Mouse (Mus musculus): ENCODE data around the gene Reln.

Reln gene

GRCm38 (mm10) chr5:21912835-21913530 lies 431.5 kb downstream of the Reln start:
- Histone ChIP-seq H3K4me3 (replicated peaks; ENCODE audit: low read length) (no peak overlapping the region), H3K4me1 (replicated peaks; ENCODE audit: low read depth, low read length) (peaks cover 25% of the 10 kb centered on the region), H3K36me3 (ENCODE audit: insufficient read depth, low read length) (no peaks in the 10 kb centered on the region), H3K27me3 (ENCODE audit: insufficient read depth, low read length) (no peaks in the 10 kb centered on the region), H3K9me3 (ENCODE audit: low read length) (no peaks in the 10 kb centered on the region)
- no peak for TF ChIP-seq NANOG (IDR thresholded peaks at IDR 0.05; ENCODE audit: borderline replicate concordance, low read length)
- no peak for TF ChIP-seq POU5F1 (IDR thresholded peaks at IDR 0.05; ENCODE audit: borderline replicate concordance, low read length)
- no peak for TF ChIP-seq CTCF (conservative IDR thresholded peaks at IDR 0.05; ENCODE audit: low read length)

GRCm38 (mm10) chr5:21910726-21911125 lies 433.8 kb downstream of the Reln start:
- no peak overlapping the region for H3K4me3 ChIP-seq (replicated peaks; ENCODE audit: low read length)
- peaks cover 25% of the 10 kb centered on the region for H3K4me1 ChIP-seq (replicated peaks; ENCODE audit: low read depth, low read length)
- no peaks in the 10 kb centered on the region for H3K27me3 ChIP-seq (ENCODE audit: insufficient read depth, low read length)
- no peak for TF ChIP-seq NANOG (IDR thresholded peaks at IDR 0.05; ENCODE audit: borderline replicate concordance, low read length)
- TF ChIP-seq CTCF (conservative IDR thresholded peaks at IDR 0.05; ENCODE audit: low read length): no peak
- TF ChIP-seq POU5F1 (IDR thresholded peaks at IDR 0.05; ENCODE audit: borderline replicate concordance, low read length): no peak
- no peaks in the 10 kb centered on the region for H3K9me3 ChIP-seq (ENCODE audit: low read length)
- H3K36me3 ChIP-seq (ENCODE audit: insufficient read depth, low read length): no peaks in the 10 kb centered on the region

GRCm38 (mm10) chr5:21909713-21910112 lies 434.8 kb downstream of the Reln start:
- H3K9me3 ChIP-seq (ENCODE audit: low read length): no peaks in the 10 kb centered on the region
- H3K36me3 ChIP-seq (ENCODE audit: insufficient read depth, low read length): no peaks in the 10 kb centered on the region
- peaks cover 20% of the 10 kb centered on the region for H3K4me1 ChIP-seq (replicated peaks; ENCODE audit: low read depth, low read length)
- no peak overlapping the region for H3K4me3 ChIP-seq (replicated peaks; ENCODE audit: low read length)
- TF ChIP-seq CTCF (conservative IDR thresholded peaks at IDR 0.05; ENCODE audit: low read length) (no peak), NANOG (IDR thresholded peaks at IDR 0.05; ENCODE audit: borderline replicate concordance, low read length) (no peak), POU5F1 (IDR thresholded peaks at IDR 0.05; ENCODE audit: borderline replicate concordance, low read length) (no peak)
- no peaks in the 10 kb centered on the region for H3K27me3 ChIP-seq (ENCODE audit: insufficient read depth, low read length)

DNA sequence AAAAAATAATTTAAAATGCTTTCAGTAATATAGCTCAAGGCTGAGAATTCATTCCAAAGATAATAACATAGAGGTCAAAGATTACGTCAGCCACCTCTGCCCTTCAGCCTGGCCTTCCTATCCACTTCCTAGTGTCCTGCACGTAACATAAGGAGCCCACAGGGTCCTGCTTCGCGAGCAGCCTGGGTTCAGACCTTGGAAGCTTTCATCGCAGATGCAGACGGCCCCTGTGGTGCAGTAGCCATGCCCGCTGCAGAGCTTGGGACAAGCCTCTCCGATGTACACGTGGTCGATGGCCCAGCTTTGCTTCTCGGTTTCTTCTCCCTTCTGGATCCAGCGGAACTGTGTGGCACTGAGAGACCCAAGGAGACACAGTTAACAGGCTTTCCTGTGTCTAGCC lies 443.1 kb downstream of the Reln start:
- no peaks in the 10 kb centered on the region for H3K9me3 ChIP-seq (ENCODE audit: low read length)
- H3K4me1 ChIP-seq (replicated peaks; ENCODE audit: low read depth, low read length): peaks cover 14% of the 10 kb centered on the region
- TF ChIP-seq NANOG (IDR thresholded peaks at IDR 0.05; ENCODE audit: borderline replicate concordance, low read length): no peak
- TF ChIP-seq CTCF (conservative IDR thresholded peaks at IDR 0.05; ENCODE audit: low read length): no peak
- no peak for TF ChIP-seq POU5F1 (IDR thresholded peaks at IDR 0.05; ENCODE audit: borderline replicate concordance, low read length)
- H3K36me3 ChIP-seq (ENCODE audit: insufficient read depth, low read length): no peaks in the 10 kb centered on the region
- no peak overlapping the region for H3K4me3 ChIP-seq (replicated peaks; ENCODE audit: low read length)
- no peaks in the 10 kb centered on the region for H3K27me3 ChIP-seq (ENCODE audit: insufficient read depth, low read length)

DNA sequence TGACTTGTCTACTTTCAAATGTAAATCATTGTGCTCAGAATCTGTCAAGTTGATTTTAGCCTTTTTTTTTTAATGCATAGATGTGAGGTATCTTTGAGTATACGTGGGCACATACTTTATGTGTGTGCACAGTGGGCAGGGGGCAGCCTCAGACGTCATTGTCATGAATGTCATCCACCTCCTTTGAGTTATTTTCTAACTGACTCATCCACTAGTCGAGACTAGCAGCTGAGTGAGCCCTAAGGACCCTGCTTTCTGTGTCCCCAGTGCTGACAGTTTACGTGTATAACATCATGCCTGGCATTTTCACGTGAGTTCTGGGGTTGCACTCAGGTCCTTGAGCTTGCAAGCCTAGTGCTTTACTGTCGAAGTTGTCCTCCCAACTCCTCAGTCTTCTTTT lies 443.6 kb downstream of the Reln start:
- H3K4me1 ChIP-seq (replicated peaks; ENCODE audit: low read depth, low read length): peaks cover 14% of the 10 kb centered on the region
- H3K36me3 ChIP-seq (ENCODE audit: insufficient read depth, low read length): no peaks in the 10 kb centered on the region
- H3K9me3 ChIP-seq (ENCODE audit: low read length): no peaks in the 10 kb centered on the region
- no peak for TF ChIP-seq CTCF (conservative IDR thresholded peaks at IDR 0.05; ENCODE audit: low read length)
- no peak for TF ChIP-seq POU5F1 (IDR thresholded peaks at IDR 0.05; ENCODE audit: borderline replicate concordance, low read length)
- TF ChIP-seq NANOG (IDR thresholded peaks at IDR 0.05; ENCODE audit: borderline replicate concordance, low read length): no peak
- H3K27me3 ChIP-seq (ENCODE audit: insufficient read depth, low read length): no peaks in the 10 kb centered on the region
- no peak overlapping the region for H3K4me3 ChIP-seq (replicated peaks; ENCODE audit: low read length)

DNA sequence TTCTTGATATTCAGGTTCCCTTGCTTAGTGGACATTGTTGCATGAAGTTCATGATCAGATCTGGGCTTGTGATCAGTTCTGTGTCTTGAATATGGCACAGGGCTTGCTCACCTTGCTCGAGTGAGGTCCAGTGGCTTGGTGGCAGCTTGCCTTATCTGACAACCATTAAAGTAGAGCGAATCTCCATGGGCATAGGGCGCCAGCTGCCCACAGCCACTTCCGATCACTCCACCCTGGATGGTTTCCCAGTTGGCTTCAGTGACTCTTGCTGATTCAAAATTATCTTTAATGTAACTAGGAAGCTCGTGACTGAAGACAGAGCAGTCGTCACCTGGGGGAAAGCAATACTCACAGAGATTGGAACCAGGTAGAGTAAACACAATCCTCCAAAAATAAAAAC lies 445.6 kb downstream of the Reln start:
- Histone ChIP-seq H3K9me3 (ENCODE audit: low read length) (no peaks in the 10 kb centered on the region), H3K4me3 (replicated peaks; ENCODE audit: low read length) (no peak overlapping the region)
- no peak for TF ChIP-seq POU5F1 (IDR thresholded peaks at IDR 0.05; ENCODE audit: borderline replicate concordance, low read length)
- TF ChIP-seq CTCF (conservative IDR thresholded peaks at IDR 0.05; ENCODE audit: low read length): no peak
- TF ChIP-seq NANOG (IDR thresholded peaks at IDR 0.05; ENCODE audit: borderline replicate concordance, low read length): no peak

GRCm38 (mm10) chr5:21896586-21896985 lies 447.9 kb downstream of the Reln start:
- Histone ChIP-seq H3K4me1 (replicated peaks; ENCODE audit: low read depth, low read length) (peaks cover 13% of the 10 kb centered on the region), H3K36me3 (ENCODE audit: insufficient read depth, low read length) (no peaks in the 10 kb centered on the region), H3K9me3 (ENCODE audit: low read length) (no peaks in the 10 kb centered on the region), H3K4me3 (replicated peaks; ENCODE audit: low read length) (no peak overlapping the region), H3K27me3 (ENCODE audit: insufficient read depth, low read length) (no peaks in the 10 kb centered on the region)
- TF ChIP-seq NANOG (IDR thresholded peaks at IDR 0.05; ENCODE audit: borderline replicate concordance, low read length) (no peak), POU5F1 (IDR thresholded peaks at IDR 0.05; ENCODE audit: borderline replicate concordance, low read length) (no peak), CTCF (conservative IDR thresholded peaks at IDR 0.05; ENCODE audit: low read length) (no peak)

More for the DNA sequence above, 445.6 kb downstream of the Reln start:
- Histone ChIP-seq H3K36me3 (ENCODE audit: insufficient read depth, low read length) (no peaks in the 10 kb centered on the region), H3K27me3 (ENCODE audit: insufficient read depth, low read length) (no peaks in the 10 kb centered on the region), H3K4me1 (replicated peaks; ENCODE audit: low read depth, low read length) (peaks cover 14% of the 10 kb centered on the region)

- H3K9me3 ChIP-seq (ENCODE audit: low read length): no peaks in the 10 kb centered on the region
- H3K4me3 ChIP-seq (replicated peaks; ENCODE audit: low read length): no peak overlapping the region
- H3K4me1 ChIP-seq (replicated peaks; ENCODE audit: low read depth, low read length): peaks cover 3% of the 10 kb centered on the region; the same call in 1 of the 2 replicates
- no peaks in the 10 kb centered on the region for H3K27me3 ChIP-seq (ENCODE audit: insufficient read depth, low read length)
- no peaks in the 10 kb centered on the region for H3K36me3 ChIP-seq (ENCODE audit: insufficient read depth, low read length)
- no peak for TF ChIP-seq POU5F1 (IDR thresholded peaks at IDR 0.05; ENCODE audit: borderline replicate concordance, low read length)
- no peak for TF ChIP-seq NANOG (IDR thresholded peaks at IDR 0.05; ENCODE audit: borderline replicate concordance, low read length)
- no peak for TF ChIP-seq CTCF (conservative IDR thresholded peaks at IDR 0.05; ENCODE audit: low read length)
These were observed 450.3 kb downstream of the Reln start for GRCm38 (mm10) chr5:21894168-21894567.

GRCm38 (mm10) chr5:21866750-21867149 lies 477.8 kb downstream of the Reln start:
- Histone ChIP-seq H3K27me3 (ENCODE audit: insufficient read depth, low read length) (peaks cover 7% of the 10 kb centered on the region; the same call in 1 of the 2 replicates), H3K9me3 (ENCODE audit: low read length) (no peaks in the 10 kb centered on the region), H3K4me3 (replicated peaks; ENCODE audit: low read length) (no peak overlapping the region), H3K36me3 (ENCODE audit: insufficient read depth, low read length) (no peaks in the 10 kb centered on the region), H3K4me1 (replicated peaks; ENCODE audit: low read depth, low read length) (peaks cover 23% of the 10 kb centered on the region)
- TF ChIP-seq NANOG (IDR thresholded peaks at IDR 0.05; ENCODE audit: borderline replicate concordance, low read length) (no peak), CTCF (conservative IDR thresholded peaks at IDR 0.05; ENCODE audit: low read length) (no peak), POU5F1 (IDR thresholded peaks at IDR 0.05; ENCODE audit: borderline replicate concordance, low read length) (no peak)
